Mouse (Mus musculus) liver, adult 10 weeks (tissue): ENCODE data around the gene Cyp2d11. TPM values are rescaled to one million over a fixed set of nuclear protein-coding genes. Genes with fewer than 3 reads are reported as not detected.

Experiments used
- polyA plus RNA-seq: library from polyadenylated mRNA; stranded (reverse); fragments of 350-450 nt; fragmentation: Illumina TruSeq; extraction: RNeasy Lipid Tissue Mini Kit (QIAGEN cat#74804); gene quantifications from one replicate; pipeline ENCODE4 v1.2.3, GENCODE M21; 2014; ENCODE audit warnings: low read depth, low replicate concordance

Cyp2d11 gene
- not detected for polyA plus RNA-seq

DNA sequence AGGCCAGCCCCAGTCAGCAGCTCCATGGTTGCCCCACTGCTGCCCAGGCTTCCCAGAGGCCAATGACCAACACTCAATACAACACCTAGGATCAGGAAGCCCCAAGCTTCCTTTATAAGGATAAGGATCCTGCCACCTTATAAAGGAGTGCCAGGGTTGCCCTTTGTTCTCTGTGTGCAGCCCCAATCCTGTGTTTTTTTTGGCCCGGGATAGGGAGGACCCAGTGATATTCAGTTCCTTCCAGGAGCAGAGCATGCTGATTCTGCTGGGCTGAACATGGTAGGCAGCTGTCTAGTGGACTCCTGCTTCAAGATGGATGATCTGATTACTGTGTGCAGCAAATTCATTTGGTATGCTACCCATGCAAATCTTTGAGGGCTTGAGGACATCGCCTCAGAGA is at the start of gene Cyp2d11:
TSS of gene Cyp2d11 (minus strand) at position 101 of the 400 bp plus-strand sequence.

DNA sequence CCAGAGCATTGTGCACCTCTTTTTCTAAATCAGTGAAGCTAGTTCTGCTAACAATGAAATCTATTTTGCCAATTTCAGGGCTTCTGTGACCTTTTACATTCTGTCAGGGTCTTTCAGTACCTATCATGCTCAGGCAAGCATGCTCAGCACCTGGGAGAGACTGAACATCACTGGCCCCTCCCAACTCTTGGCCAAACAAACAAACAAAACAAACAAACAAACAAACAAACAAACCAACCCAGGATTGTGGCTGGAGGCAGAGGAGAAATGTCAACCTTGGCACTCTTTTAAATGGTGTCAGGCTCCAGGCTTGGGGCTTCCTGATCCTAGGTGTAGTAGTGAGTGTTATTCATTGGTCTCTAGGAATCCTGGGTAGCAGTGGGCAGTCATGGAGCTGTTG is 39.3 kb upstream of the Cyp2d11 start, which contains the start of gene Cyp2d9:
TSS of gene Cyp2d9 (plus strand) at position 301 of the 400 bp plus-strand sequence.

DNA sequence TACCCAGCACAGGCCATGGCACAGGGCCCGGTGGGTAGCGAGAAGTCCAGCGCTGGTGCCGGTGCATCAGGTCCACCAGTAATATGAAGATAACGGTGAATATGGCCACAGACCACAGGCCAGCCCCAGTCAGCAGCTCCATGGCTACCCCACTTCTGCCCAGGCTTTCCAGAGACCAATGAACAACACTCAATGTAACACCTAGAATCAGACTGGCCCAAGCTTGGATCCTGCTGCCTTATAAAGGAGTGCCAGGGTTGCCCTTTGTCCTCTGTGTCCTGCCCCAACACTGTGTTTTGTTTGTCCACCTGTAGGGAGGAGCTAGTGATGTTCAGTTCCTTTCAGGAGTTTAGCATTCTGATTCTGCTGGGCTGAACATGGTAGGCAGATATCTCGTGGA is 13.2 kb upstream of the Cyp2d11 start, which contains the start of gene Cyp2d10:
TSS of gene Cyp2d10 (minus strand) at position 215 of the 400 bp plus-strand sequence.

DNA sequence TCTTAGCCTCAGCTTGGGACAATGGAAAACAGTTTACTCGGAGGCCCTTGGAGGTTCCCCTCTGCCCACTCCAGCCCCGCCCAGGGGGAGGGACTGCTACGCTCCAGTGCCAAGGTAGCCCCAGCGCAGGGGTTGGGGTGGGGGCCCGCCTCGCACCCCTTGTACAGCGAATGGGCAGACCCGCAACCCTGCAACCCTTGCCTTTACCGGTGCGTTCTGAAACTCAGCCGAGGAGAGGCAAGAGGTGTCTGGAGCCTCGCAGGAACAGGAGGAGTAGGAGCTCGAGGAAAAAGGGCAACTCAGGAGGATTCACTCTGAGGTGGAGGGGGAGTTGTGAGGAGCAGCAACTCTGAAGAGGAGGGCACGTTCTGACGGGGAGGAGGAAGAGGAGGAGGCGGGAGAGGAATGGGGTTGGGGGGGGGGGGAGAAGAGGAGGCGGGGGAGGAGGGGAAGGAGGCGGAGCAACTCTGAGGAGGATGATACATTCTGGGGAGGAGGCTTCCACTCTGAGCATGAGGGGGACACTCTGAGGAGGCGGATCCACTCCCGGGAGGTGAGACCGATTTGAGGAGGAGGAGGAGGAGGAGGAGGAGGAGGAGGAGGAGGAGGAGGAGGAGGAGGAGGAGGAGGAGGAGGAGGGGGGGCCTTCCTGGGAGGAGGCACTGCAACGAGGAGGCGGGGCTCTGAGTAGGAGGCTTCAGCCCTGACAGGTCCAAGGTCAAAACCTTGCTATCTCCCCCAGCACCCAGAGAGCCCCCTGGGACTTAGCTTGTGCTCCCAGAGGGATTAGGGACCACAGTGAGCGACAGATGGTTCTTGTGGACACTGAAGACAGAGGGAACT is 13.7 kb downstream of the Cyp2d11 start, which contains the start of gene Cyp2d22:
TSS of gene Cyp2d22 (minus strand) at position 390 of the 843 bp plus-strand sequence.

DNA sequence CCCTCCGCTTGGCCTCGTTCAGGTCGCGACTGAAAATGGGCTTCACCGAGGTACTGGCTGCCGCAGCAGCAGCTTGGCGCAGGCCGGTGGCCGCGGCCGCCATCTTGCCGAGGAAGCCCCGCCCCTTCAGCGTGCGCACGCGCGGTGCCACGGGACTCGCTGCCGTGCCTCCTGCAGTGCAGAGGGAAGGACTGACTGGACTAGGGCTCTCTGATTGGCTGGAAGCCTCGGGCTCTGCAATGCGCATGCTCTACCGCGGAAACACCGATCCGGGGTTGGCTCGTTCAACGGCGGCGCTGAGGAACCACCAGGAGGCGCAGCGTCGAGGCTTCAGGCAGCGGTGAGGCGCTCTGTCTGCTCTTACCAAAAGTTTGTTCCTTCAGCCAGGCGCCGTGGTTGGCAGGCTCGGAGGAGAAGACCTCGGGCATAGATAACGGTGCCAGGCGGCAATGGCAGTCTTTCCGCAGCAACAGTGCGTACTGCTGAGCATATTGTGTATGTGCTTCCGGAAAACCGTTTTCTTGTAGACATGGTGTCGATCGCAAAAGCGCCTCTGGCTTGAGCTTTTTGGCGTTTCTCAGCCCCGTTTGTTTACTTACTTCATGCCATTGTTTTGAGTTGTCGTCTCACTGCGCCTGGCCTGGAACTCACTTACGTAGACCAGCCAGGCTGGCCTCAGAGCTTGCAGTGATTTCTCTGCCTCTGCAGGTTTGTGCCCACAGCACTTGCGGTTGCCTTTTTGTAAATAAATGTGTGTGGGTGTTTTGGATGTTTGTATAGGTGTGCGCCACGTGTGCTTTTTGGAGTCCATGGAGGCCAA is 39.5 kb downstream of the Cyp2d11 start, which contains the start of gene Ndufa6:
TSS of gene Ndufa6 (minus strand) at position 197 of the 820 bp plus-strand sequence.

Other genes with a start within 250 kb of the Cyp2d11 start
- 7.5 TPM for gene Srebf2, start 246.8 kb downstream of the Cyp2d11 start, polyA plus RNA-seq
- not detected for gene Shisa8, start 181.2 kb downstream of the Cyp2d11 start, polyA plus RNA-seq
- gene Tnfrsf13c, start 169.7 kb downstream of the Cyp2d11 start, polyA plus RNA-seq, result not detected
- 2.0 TPM for gene Cenpm, start 149.3 kb downstream of the Cyp2d11 start, polyA plus RNA-seq
- not detected for gene 1500009C09Rik, start 141.6 kb downstream of the Cyp2d11 start, polyA plus RNA-seq
- gene Sept3, start 119.1 kb downstream of the Cyp2d11 start, polyA plus RNA-seq, result not detected
- not detected for gene Wbp2nl, start 95.1 kb downstream of the Cyp2d11 start, polyA plus RNA-seq
- gene Naga, start 55.1 kb downstream of the Cyp2d11 start, polyA plus RNA-seq, result 10.4 TPM
- 0.26 TPM for gene Pheta2, start 55.1 kb downstream of the Cyp2d11 start, polyA plus RNA-seq
- 34.1 TPM for gene Smdt1, start 55.1 kb downstream of the Cyp2d11 start, polyA plus RNA-seq
- gene Ndufa6, start 39.7 kb downstream of the Cyp2d11 start, polyA plus RNA-seq, result 404 TPM
- gene Cyp2d22, start 13.8 kb downstream of the Cyp2d11 start, polyA plus RNA-seq, result 73.7 TPM
- 174 TPM for gene Cyp2d10, start 13.2 kb upstream of the Cyp2d11 start, polyA plus RNA-seq
- 18.5 TPM for gene Cyp2d9, start 39.4 kb upstream of the Cyp2d11 start, polyA plus RNA-seq
- not detected for gene Cyp2d12, start 161.1 kb upstream of the Cyp2d11 start, polyA plus RNA-seq
- not detected for gene Cyp2d34, start 226.9 kb upstream of the Cyp2d11 start, polyA plus RNA-seq